Mouse (Mus musculus): Measurements from ENCODE around the gene Epha7.
A peak's percentile ranks its signal among the peaks of the same experiment; 100 is the strongest.

Gene Epha7

GRCm38 (mm10) chr4:28901496-28901895, 88.6 kb downstream of the Epha7 start:
- peak; percentile 30 for DNase-seq

GRCm38 (mm10) chr4:28902004-28902704, 89.2 kb downstream of the Epha7 start:
- DNase-seq = peak; percentile 25

GRCm38 (mm10) chr4:28906985-28907384, 94.1 kb downstream of the Epha7 start:
- no peak for DNase-seq

GRCm38 (mm10) chr4:28910127-28910526, 97.2 kb downstream of the Epha7 start:
- DNase-seq = no peak

- no peak for DNase-seq
Measured at GRCm38 (mm10) chr4:28912028-28912427, 99.1 kb downstream of the Epha7 start.

- no peak for DNase-seq
Measured at GRCm38 (mm10) chr4:28913613-28914012, 100.7 kb downstream of the Epha7 start.

- DNase-seq = no peak
Measured at GRCm38 (mm10) chr4:28920645-28921044, 107.7 kb downstream of the Epha7 start.

GRCm38 (mm10) chr4:28926072-28926471, 113.1 kb downstream of the Epha7 start:
- DNase-seq = no peak

- no peak for DNase-seq
Measured at GRCm38 (mm10) chr4:28933431-28933830, 120.5 kb downstream of the Epha7 start.

- DNase-seq = no peak
Measured at GRCm38 (mm10) chr4:28934802-28935201, 121.9 kb downstream of the Epha7 start.

GRCm38 (mm10) chr4:28935567-28935966, 122.6 kb downstream of the Epha7 start:
- no peak for DNase-seq

- no peak for DNase-seq
Measured at GRCm38 (mm10) chr4:28940710-28941109, 127.8 kb downstream of the Epha7 start.

- no peak for DNase-seq
Measured at GRCm38 (mm10) chr4:28944237-28944636, 131.3 kb downstream of the Epha7 start.

- DNase-seq = peak; percentile 5
Measured at GRCm38 (mm10) chr4:28960889-28961560, 148.1 kb downstream of the Epha7 start.

GRCm38 (mm10) chr4:28967584-28968315, 154.8 kb downstream of the Epha7 start:
- no peak for DNase-seq

- DNase-seq = no peak
Measured at GRCm38 (mm10) chr4:28998462-28999286, 185.7 kb downstream of the Epha7 start.

GRCm38 (mm10) chr4:28999287-28999595, 186.3 kb downstream of the Epha7 start:
- no peak for DNase-seq

- no peak for DNase-seq
Measured at GRCm38 (mm10) chr4:29010333-29010732, 197.4 kb downstream of the Epha7 start.

Data from cerebellum, adult 9-11 months (tissue).